Mouse (Mus musculus): ENCODE data around the gene Chrna4. TPM values are rescaled to one million over a fixed set of nuclear protein-coding genes. Genes with fewer than 3 reads are reported as not detected.

The Chrna4 gene
- polyA plus RNA-seq, 1 experiment from 2014 or later = 61.7 TPM

GRCm38 (mm10) chr2:180987432-180988030 is 55.8 kb downstream of the Chrna4 start:
- H3K9ac ChIP-seq = no peak overlapping the region
- H3K4me2 ChIP-seq (replicated peaks) = no peak overlapping the region
- no peaks in the 10 kb centered on the region for H3K9me3 ChIP-seq
- no peaks in the 10 kb centered on the region for H3K27me3 ChIP-seq (replicated peaks)
- WGBS = 36% methylated on average over 5 of the region's 5 CpGs
- H3K4me1 ChIP-seq = peaks cover 16% of the 10 kb centered on the region
- H3K27ac ChIP-seq = no peak overlapping the region
- H3K36me3 ChIP-seq = peaks cover 7% of the 10 kb centered on the region; the same call in 1 of the 2 replicates
- H3K4me3 ChIP-seq = no peak overlapping the region
- peak; percentile 58; the same call in 1 of the 2 replicates for ATAC-seq (ENCODE audit: low FRiP score, low read depth)

GRCm38 (mm10) chr2:180987001-180987400 is 56.3 kb downstream of the Chrna4 start:
- peaks cover 16% of the 10 kb centered on the region for H3K4me1 ChIP-seq
- H3K27ac ChIP-seq = no peak overlapping the region
- H3K27me3 ChIP-seq (replicated peaks) = no peaks in the 10 kb centered on the region
- 53% methylated on average over 1 of the region's 1 CpGs for WGBS
- no peak overlapping the region for H3K9ac ChIP-seq
- H3K36me3 ChIP-seq = peaks cover 12% of the 10 kb centered on the region
- H3K9me3 ChIP-seq = no peaks in the 10 kb centered on the region
- ATAC-seq (ENCODE audit: low FRiP score, low read depth) = no peak
- no peak overlapping the region for H3K4me3 ChIP-seq
- H3K4me2 ChIP-seq (replicated peaks) = no peak overlapping the region

GRCm38 (mm10) chr2:180986449-180986848 is 56.9 kb downstream of the Chrna4 start, which contains the start of gene Col20a1:
Gene Col20a1, plus strand, starts transcription at chr2:180986535.
- Histone ChIP-seq H3K4me3 (no peak within 1 kb of the TSS), H3K9me3 (no peaks in the 10 kb centered on the region), H3K36me3 (peaks cover 18% of the 10 kb centered on the region), H3K4me1 (peaks cover 16% of the 10 kb centered on the region), H3K27ac (no peak within 1 kb of the TSS), H3K9ac (no peak within 1 kb of the TSS), H3K4me2 (replicated peaks) (no peak within 1 kb of the TSS), H3K27me3 (replicated peaks) (no peaks in the 10 kb centered on the region)
- no peak for ATAC-seq (ENCODE audit: low FRiP score, low read depth)
- 52% methylated on average over 2 of the region's 2 CpGs for WGBS

GRCm38 (mm10) chr2:180985635-180986034 is 57.7 kb downstream of the Chrna4 start:
- Histone ChIP-seq H3K27me3 (replicated peaks) (no peaks in the 10 kb centered on the region), H3K4me3 (no peak overlapping the region), H3K4me2 (replicated peaks) (no peak overlapping the region), H3K36me3 (peaks cover 26% of the 10 kb centered on the region), H3K27ac (no peak overlapping the region), H3K9me3 (no peaks in the 10 kb centered on the region), H3K4me1 (peaks cover 16% of the 10 kb centered on the region), H3K9ac (no peak overlapping the region)
- 82% methylated on average over 2 of the region's 2 CpGs for WGBS
- ATAC-seq (ENCODE audit: low FRiP score, low read depth) = no peak

- Histone ChIP-seq H3K27ac (no peak overlapping the region), H3K4me1 (no peaks in the 10 kb centered on the region), H3K27me3 (replicated peaks) (no peaks in the 10 kb centered on the region), H3K9ac (no peak overlapping the region), H3K4me3 (no peak overlapping the region), H3K9me3 (no peaks in the 10 kb centered on the region), H3K4me2 (replicated peaks) (no peak overlapping the region), H3K36me3 (peaks cover 69% of the 10 kb centered on the region)
- WGBS = 84% methylated on average over 6 of the region's 6 CpGs
- ATAC-seq (ENCODE audit: low FRiP score, low read depth) = no peak
Measured at GRCm38 (mm10) chr2:180981133-180981532, 62.2 kb downstream of the Chrna4 start.

Other genes with a start within 250 kb of the Chrna4 start
- 62.4 and 64.7 TPM in 2 replicates for gene Ythdf1, start 122.6 kb downstream of the Chrna4 start, polyA plus RNA-seq (2016; fragmentation: Nextera tagmentation; extraction: Ambion mirVana)
- gene Birc7, start 114.5 kb downstream of the Chrna4 start, polyA plus RNA-seq (2016; fragmentation: Nextera tagmentation; extraction: Ambion mirVana) = 0.27 and 0.34 TPM in 2 replicates
- 90.6 and 92.9 TPM in 2 replicates for gene Nkain4, start 88.8 kb downstream of the Chrna4 start, polyA plus RNA-seq (2016; fragmentation: Nextera tagmentation; extraction: Ambion mirVana)
- gene Arfgap1, start 76.3 kb downstream of the Chrna4 start, polyA plus RNA-seq (2016; fragmentation: Nextera tagmentation; extraction: Ambion mirVana) = 95.1 and 101 TPM in 2 replicates
- gene Col20a1, start 57.0 kb downstream of the Chrna4 start, polyA plus RNA-seq (2016; fragmentation: Nextera tagmentation; extraction: Ambion mirVana) = 1.8 TPM in 2 replicates
- gene Kcnq2, start 91.8 kb upstream of the Chrna4 start, polyA plus RNA-seq (2016; fragmentation: Nextera tagmentation; extraction: Ambion mirVana) = 39.0 and 41.6 TPM in 2 replicates
- gene Eef1a2, start 113.5 kb upstream of the Chrna4 start, polyA plus RNA-seq (2016; fragmentation: Nextera tagmentation; extraction: Ambion mirVana) = 2.8 and 3.4 TPM in 2 replicates
- 424 and 444 TPM in 2 replicates for gene Ppdpf, start 143.7 kb upstream of the Chrna4 start, polyA plus RNA-seq (2016; fragmentation: Nextera tagmentation; extraction: Ambion mirVana)
- not detected in 2 replicates for gene Ptk6, start 159.2 kb upstream of the Chrna4 start, polyA plus RNA-seq (2016; fragmentation: Nextera tagmentation; extraction: Ambion mirVana)
- 0.11 and 0.18 TPM in 2 replicates for gene Srms, start 169.6 kb upstream of the Chrna4 start, polyA plus RNA-seq (2016; fragmentation: Nextera tagmentation; extraction: Ambion mirVana)
- not detected in 2 replicates for gene Fndc11, start 176.5 kb upstream of the Chrna4 start, polyA plus RNA-seq (2016; fragmentation: Nextera tagmentation; extraction: Ambion mirVana)
- 0.43 and 0.70 TPM in 2 replicates for gene Helz2, start 198.5 kb upstream of the Chrna4 start, polyA plus RNA-seq (2016; fragmentation: Nextera tagmentation; extraction: Ambion mirVana)
- 20.6 and 21.4 TPM in 2 replicates for gene Gmeb2, start 244.5 kb upstream of the Chrna4 start, polyA plus RNA-seq (2016; fragmentation: Nextera tagmentation; extraction: Ambion mirVana)